Mouse (Mus musculus) spleen, postnatal 10 days (tissue): ENCODE data around the gene Rora.

ENCODE experiments used
- DNase-seq, 2 experiments: peaks; one replicate each; pipeline ENCODE4 v3.0.0; 2021 to 2022; ENCODE audit warnings: low spot score in 2 of 2

Rora gene

GRCm38 (mm10) chr9:68653211-68654038, at the start of gene Rora:
TSS of gene Rora (plus strand) at chr9:68653786.
- no peak for DNase-seq

GRCm38 (mm10) chr9:68614006-68614405, 39.6 kb upstream of the Rora start:
- DNase-seq = no peak

GRCm38 (mm10) chr9:68617116-68617515, 36.5 kb upstream of the Rora start:
- no peak for DNase-seq

- no peak for DNase-seq
Measured at GRCm38 (mm10) chr9:68620036-68620435, 33.5 kb upstream of the Rora start.

GRCm38 (mm10) chr9:68620441-68620840, 33.1 kb upstream of the Rora start:
- no peak for DNase-seq

GRCm38 (mm10) chr9:68624981-68625380, 28.6 kb upstream of the Rora start:
- no peak for DNase-seq

GRCm38 (mm10) chr9:68637301-68637700, 16.3 kb upstream of the Rora start:
- no peak for DNase-seq

- DNase-seq = no peak
Measured at GRCm38 (mm10) chr9:68641123-68641522, 12.5 kb upstream of the Rora start.

- no peak for DNase-seq
Measured at GRCm38 (mm10) chr9:68648061-68648460, 5.5 kb upstream of the Rora start.

GRCm38 (mm10) chr9:68654039-68654332, 400 bp downstream of the Rora start:
- no peak for DNase-seq

GRCm38 (mm10) chr9:68654333-68655017, 889 bp downstream of the Rora start:
- no peak for DNase-seq

- DNase-seq = no peak
Measured at GRCm38 (mm10) chr9:68655018-68656005, 1.7 kb downstream of the Rora start.

- DNase-seq = no peak
Measured at GRCm38 (mm10) chr9:68656076-68656795, 2.6 kb downstream of the Rora start.

- DNase-seq = no peak
Measured at GRCm38 (mm10) chr9:68656796-68657130, 3.2 kb downstream of the Rora start.

- no peak for DNase-seq
Measured at GRCm38 (mm10) chr9:68670731-68671130, 17.1 kb downstream of the Rora start.

GRCm38 (mm10) chr9:68672459-68672858, 18.9 kb downstream of the Rora start:
- no peak for DNase-seq

- DNase-seq = no peak
Measured at GRCm38 (mm10) chr9:68673221-68673620, 19.6 kb downstream of the Rora start.

GRCm38 (mm10) chr9:68679871-68680374, 26.3 kb downstream of the Rora start:
- no peak for DNase-seq

- no peak for DNase-seq
Measured at GRCm38 (mm10) chr9:68683938-68684337, 30.4 kb downstream of the Rora start.

- DNase-seq = no peak
Measured at GRCm38 (mm10) chr9:68685562-68685961, 32.0 kb downstream of the Rora start.

GRCm38 (mm10) chr9:68687251-68687874, 33.8 kb downstream of the Rora start:
- no peak for DNase-seq
